Mouse (Mus musculus): Measurements from ENCODE around the gene Lpin2. TPM values are rescaled to one million over a fixed set of nuclear protein-coding genes. Genes with fewer than 3 reads are reported as not detected.
A peak's percentile ranks its signal among the peaks of the same experiment; 100 is the strongest.

Gene Lpin2
- 36.1 and 40.8 TPM in 2 replicates for polyA plus RNA-seq (2015; fragmentation: Nextera tagmentation; extraction: Ambion mirVana)

- no peaks in the 10 kb centered on the region for H3K36me3 ChIP-seq
- WGBS, result 20% methylated on average over 6 of the region's 6 CpGs
- H3K4me2 ChIP-seq, result peak within 1 kb of the TSS; percentile 71
- no peaks in the 10 kb centered on the region for H3K9me3 ChIP-seq
- peak within 1 kb of the TSS; percentile 82 for H3K4me3 ChIP-seq
- no peak for ATAC-seq (ENCODE audit: low read depth)
- H3K27me3 ChIP-seq, result no peaks in the 10 kb centered on the region
- H3K9ac ChIP-seq, result peak within 1 kb of the TSS; percentile 93
- peak within 1 kb of the TSS; percentile 95 for H3K27ac ChIP-seq (replicated peaks)
- peaks cover 27% of the 10 kb centered on the region for H3K4me1 ChIP-seq (replicated peaks)
Measured at GRCm38 (mm10) chr17:71182211-71182721, at the start of gene Lpin2. Gene Lpin2 (plus strand): TSS chr17:71182560.

DNA sequence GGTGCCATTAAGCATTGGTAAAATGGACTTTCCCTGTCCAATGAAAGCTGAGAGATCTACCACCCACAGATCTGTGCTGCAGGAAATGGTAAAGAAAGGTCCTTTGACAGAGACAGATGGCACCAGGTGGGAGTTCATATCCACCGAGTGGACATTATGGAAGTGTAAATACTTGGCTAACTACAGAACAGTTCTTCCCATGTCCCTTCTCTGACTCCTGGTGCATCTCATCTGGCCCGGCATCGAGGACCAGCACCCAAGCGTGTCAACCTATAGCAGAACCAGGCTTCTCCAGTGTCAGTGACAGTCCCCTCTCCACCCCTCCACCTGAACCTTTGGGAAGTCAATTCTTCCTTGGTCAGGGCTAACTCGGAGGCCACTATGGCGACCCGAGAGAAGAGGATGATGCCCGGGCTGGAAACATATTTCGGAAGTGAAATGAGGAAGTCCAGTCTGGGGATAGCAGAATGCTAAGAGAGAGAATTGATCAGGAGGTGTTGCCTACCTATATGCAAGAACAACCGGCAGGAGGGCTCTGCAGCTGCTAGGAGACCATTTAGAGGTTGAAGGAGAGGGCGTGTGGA lies 49.4 kb upstream of the Lpin2 start:
- H3K4me1 ChIP-seq (replicated peaks), result peaks cover 12% of the 10 kb centered on the region
- 88% methylated on average over 11 of the region's 11 CpGs for WGBS
- no peaks in the 10 kb centered on the region for H3K36me3 ChIP-seq
- no peaks in the 10 kb centered on the region for H3K27me3 ChIP-seq
- no peak for ATAC-seq (ENCODE audit: low read depth)
- no peak overlapping the region for H3K27ac ChIP-seq (replicated peaks)
- no peak overlapping the region for H3K4me3 ChIP-seq
- H3K9ac ChIP-seq, result no peak overlapping the region
- no peaks in the 10 kb centered on the region for H3K9me3 ChIP-seq
- H3K4me2 ChIP-seq, result no peak overlapping the region

DNA sequence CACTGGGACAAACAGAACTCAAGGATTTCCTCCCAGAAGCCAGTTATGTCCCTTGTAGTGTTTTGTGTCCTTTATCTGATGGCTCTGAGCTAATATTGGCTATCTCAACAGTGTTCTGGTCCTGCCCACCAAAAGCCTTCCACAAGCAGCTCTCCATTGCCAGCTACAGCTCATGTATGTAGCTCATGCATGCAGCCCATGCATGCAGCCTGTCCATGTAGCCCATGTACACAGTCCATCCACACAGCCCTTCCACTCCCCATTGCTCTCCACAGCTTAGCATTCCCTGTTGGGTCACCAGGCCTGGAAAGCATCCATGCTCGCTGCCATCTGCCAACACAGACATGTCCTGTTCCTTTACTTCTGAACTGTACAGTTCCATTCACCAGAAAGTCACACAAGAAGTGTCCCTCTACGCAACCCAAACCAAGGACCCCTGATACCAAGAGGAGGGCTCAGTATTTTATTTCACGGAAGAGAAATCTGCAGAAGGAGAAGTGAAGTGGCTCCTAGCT lies 47.9 kb upstream of the Lpin2 start:
- Histone ChIP-seq H3K9ac (no peak overlapping the region), H3K4me1 (replicated peaks) (peaks cover 10% of the 10 kb centered on the region), H3K27ac (replicated peaks) (no peak overlapping the region), H3K4me3 (no peak overlapping the region), H3K36me3 (no peaks in the 10 kb centered on the region), H3K4me2 (no peak overlapping the region), H3K9me3 (no peaks in the 10 kb centered on the region), H3K27me3 (no peaks in the 10 kb centered on the region)
- 90% methylated on average over 3 of the region's 3 CpGs for WGBS
- ATAC-seq (ENCODE audit: low read depth), result no peak

GRCm38 (mm10) chr17:71135108-71135507 lies 47.3 kb upstream of the Lpin2 start:
- no peak for ATAC-seq (ENCODE audit: low read depth)
- H3K9ac ChIP-seq, result no peak overlapping the region
- H3K27me3 ChIP-seq, result no peaks in the 10 kb centered on the region
- H3K27ac ChIP-seq (replicated peaks), result no peak overlapping the region
- no peaks in the 10 kb centered on the region for H3K9me3 ChIP-seq
- H3K4me3 ChIP-seq, result no peak overlapping the region
- H3K4me2 ChIP-seq, result no peak overlapping the region
- 61% methylated on average over 5 of the region's 5 CpGs for WGBS
- peaks cover 4% of the 10 kb centered on the region; the same call in 1 of the 2 replicates for H3K4me1 ChIP-seq (replicated peaks)
- no peaks in the 10 kb centered on the region for H3K36me3 ChIP-seq

DNA sequence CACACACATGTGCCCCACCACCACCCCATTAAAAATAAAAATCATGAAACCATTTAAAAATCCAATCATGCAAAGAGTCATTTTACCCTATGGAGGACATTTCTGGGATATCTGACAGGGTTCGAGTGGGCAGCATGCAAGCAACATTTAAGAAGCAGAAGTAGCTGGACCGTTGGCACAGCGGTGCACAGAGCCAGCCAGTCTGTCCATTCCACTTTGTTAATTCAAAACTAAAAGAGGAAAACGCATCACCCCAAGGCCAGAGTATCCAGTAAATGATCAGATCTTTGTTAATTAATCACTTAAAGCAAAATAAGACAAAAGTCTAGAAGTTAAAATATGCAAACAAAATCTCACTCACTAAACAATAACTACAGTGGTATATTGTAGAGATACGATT lies 46.5 kb upstream of the Lpin2 start:
- 86% methylated on average over 5 of the region's 5 CpGs for WGBS
- Histone ChIP-seq H3K4me3 (no peak overlapping the region), H3K36me3 (no peaks in the 10 kb centered on the region), H3K4me2 (no peak overlapping the region), H3K9ac (no peak overlapping the region), H3K9me3 (no peaks in the 10 kb centered on the region), H3K27me3 (no peaks in the 10 kb centered on the region), H3K4me1 (replicated peaks) (no peaks in the 10 kb centered on the region), H3K27ac (replicated peaks) (no peak overlapping the region)
- no peak for ATAC-seq (ENCODE audit: low read depth)

DNA sequence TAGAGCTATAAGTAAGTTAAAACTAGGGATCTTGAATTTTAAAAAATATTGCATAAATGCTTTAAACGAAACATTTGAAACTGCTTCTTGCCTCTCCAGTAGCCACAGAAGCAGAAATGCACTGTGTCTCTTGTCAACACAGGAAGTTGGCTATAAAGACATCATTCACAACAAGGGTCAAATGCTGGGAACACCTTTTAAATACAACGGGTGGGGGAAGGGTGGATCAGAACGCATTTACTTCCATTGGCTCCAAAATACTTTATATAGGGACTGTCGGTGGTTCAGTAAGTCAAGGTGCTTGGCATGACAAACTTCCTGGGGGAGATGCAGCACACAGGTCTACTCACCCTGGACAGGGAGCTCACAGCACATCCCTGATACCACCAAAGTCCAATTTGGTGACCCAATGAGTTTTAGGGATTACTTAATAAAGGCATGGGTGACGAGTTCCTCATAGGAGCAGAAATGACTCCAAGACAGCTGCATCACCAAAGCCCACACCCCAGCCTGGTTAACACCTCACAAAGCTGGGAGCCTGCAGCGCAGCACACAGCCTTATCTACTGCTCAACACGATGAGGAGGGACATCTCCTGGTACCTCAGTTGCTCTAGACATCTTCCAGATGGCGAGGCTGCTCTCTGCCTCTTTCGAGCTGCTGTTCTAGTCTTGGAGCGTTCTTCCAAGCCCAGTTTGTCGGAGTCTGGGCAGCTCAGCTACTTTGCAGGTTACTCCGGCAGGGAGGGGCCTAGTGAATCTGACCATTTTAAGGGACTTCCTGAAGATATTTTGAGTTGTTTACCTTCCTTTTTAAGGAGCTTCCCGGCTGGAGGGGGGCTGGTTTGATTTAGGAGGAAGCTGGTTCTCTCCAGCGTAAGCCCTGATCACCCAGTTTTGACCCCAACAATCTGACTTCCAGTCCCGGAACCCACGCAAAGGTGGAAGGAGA lies 45.7 kb upstream of the Lpin2 start:
- H3K9me3 ChIP-seq, result no peaks in the 10 kb centered on the region
- no peak overlapping the region for H3K9ac ChIP-seq
- H3K4me1 ChIP-seq (replicated peaks), result no peaks in the 10 kb centered on the region
- no peak overlapping the region for H3K4me2 ChIP-seq
- ATAC-seq (ENCODE audit: low read depth), result no peak
- 87% methylated on average over 16 of the region's 16 CpGs for WGBS
- no peaks in the 10 kb centered on the region for H3K27me3 ChIP-seq
- H3K27ac ChIP-seq (replicated peaks), result no peak overlapping the region
- no peak overlapping the region for H3K4me3 ChIP-seq
- H3K36me3 ChIP-seq, result no peaks in the 10 kb centered on the region

GRCm38 (mm10) chr17:71137334-71137721 lies 45.0 kb upstream of the Lpin2 start:
- Histone ChIP-seq H3K4me2 (no peak overlapping the region), H3K9me3 (no peaks in the 10 kb centered on the region), H3K4me3 (no peak overlapping the region), H3K4me1 (replicated peaks) (no peaks in the 10 kb centered on the region), H3K9ac (no peak overlapping the region), H3K36me3 (no peaks in the 10 kb centered on the region), H3K27ac (replicated peaks) (no peak overlapping the region), H3K27me3 (no peaks in the 10 kb centered on the region)
- 94% methylated on average over 2 of the region's 2 CpGs for WGBS
- ATAC-seq (ENCODE audit: low read depth), result no peak

DNA sequence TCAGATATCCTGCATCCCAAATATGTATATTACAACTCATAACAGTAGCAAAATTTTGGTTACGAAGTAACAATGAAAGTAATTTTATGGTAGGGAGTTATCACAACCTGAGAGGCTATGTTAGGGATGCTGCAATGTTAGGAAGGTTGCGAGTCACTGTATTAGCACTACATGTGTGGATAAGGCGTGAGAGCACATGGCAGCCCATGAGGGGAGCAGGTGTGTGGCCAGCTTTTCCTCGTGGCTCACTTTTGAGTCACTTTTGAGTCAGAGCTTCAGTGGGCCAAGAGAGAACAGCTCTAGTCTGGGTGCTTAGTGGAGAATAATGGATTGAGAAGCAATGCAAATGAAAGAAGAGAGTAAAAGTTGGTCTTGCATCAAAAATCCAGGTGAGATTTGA lies 40.3 kb upstream of the Lpin2 start:
- Histone ChIP-seq H3K27me3 (no peaks in the 10 kb centered on the region), H3K27ac (replicated peaks) (no peak overlapping the region), H3K36me3 (no peaks in the 10 kb centered on the region), H3K4me1 (replicated peaks) (no peaks in the 10 kb centered on the region), H3K9ac (no peak overlapping the region), H3K4me3 (no peak overlapping the region), H3K9me3 (no peaks in the 10 kb centered on the region), H3K4me2 (no peak overlapping the region)
- ATAC-seq (ENCODE audit: low read depth), result no peak
- WGBS, result 84% methylated on average over 4 of the region's 4 CpGs

- no peaks in the 10 kb centered on the region for H3K9me3 ChIP-seq
- no peak overlapping the region for H3K4me2 ChIP-seq
- ATAC-seq (ENCODE audit: low read depth), result no peak
- no peaks in the 10 kb centered on the region for H3K4me1 ChIP-seq (replicated peaks)
- H3K27me3 ChIP-seq, result no peaks in the 10 kb centered on the region
- no peak overlapping the region for H3K27ac ChIP-seq (replicated peaks)
- no peak overlapping the region for H3K4me3 ChIP-seq
- H3K36me3 ChIP-seq, result no peaks in the 10 kb centered on the region
- H3K9ac ChIP-seq, result no peak overlapping the region
- WGBS, result 85% methylated on average over 4 of the region's 4 CpGs
Measured at GRCm38 (mm10) chr17:71143155-71143554, 39.2 kb upstream of the Lpin2 start.

GRCm38 (mm10) chr17:71144322-71145116 lies 37.8 kb upstream of the Lpin2 start:
- whole genome bisulfite sequencing, result 88% methylated on average over 19 of the region's 19 CpGs
- H3K9me3 ChIP-seq, result no peaks in the 10 kb centered on the region
- H3K9ac ChIP-seq, result no peak overlapping the region
- H3K4me1 ChIP-seq (replicated peaks), result no peaks in the 10 kb centered on the region
- no peak overlapping the region for H3K4me3 ChIP-seq
- H3K27me3 ChIP-seq, result no peaks in the 10 kb centered on the region
- H3K36me3 ChIP-seq, result no peaks in the 10 kb centered on the region
- no peak overlapping the region for H3K27ac ChIP-seq (replicated peaks)
- no peak overlapping the region for H3K4me2 ChIP-seq
- ATAC-seq (ENCODE audit: low read depth), result no peak

- Histone ChIP-seq H3K36me3 (no peaks in the 10 kb centered on the region), H3K27me3 (no peaks in the 10 kb centered on the region), H3K4me3 (no peak overlapping the region), H3K9me3 (no peaks in the 10 kb centered on the region), H3K9ac (no peak overlapping the region), H3K27ac (replicated peaks) (no peak overlapping the region), H3K4me2 (no peak overlapping the region), H3K4me1 (replicated peaks) (no peaks in the 10 kb centered on the region)
- ATAC-seq (ENCODE audit: low read depth), result no peak
- WGBS, result 95% methylated on average over 1 of the region's 1 CpGs
Measured at GRCm38 (mm10) chr17:71145248-71145961, 37.0 kb upstream of the Lpin2 start.

Data from neural tube, embryonic 13.5 days (tissue).